Mouse (Mus musculus) MEL (cell line): ENCODE data around the gene Trim37. TPM values are rescaled to one million over a fixed set of nuclear protein-coding genes. Genes with fewer than 3 reads are reported as not detected.

Source experiments
- DNase-seq: peaks from one replicate; pipeline ENCODE4 v3.0.0; 2011; ENCODE audit warnings: low read depth, low spot score
- H3K27ac ChIP-seq: 2 replicates; pipeline ENCODE4 v1.5.1; 2012; ENCODE audit warnings: low read depth, mild to moderate bottlenecking, control low read depth, low read length, moderate library complexity; ENCODE audit not compliant: control insufficient read depth
- H3K27me3 ChIP-seq, 2 experiments: fragments of 150-350 bp in 1 of 2; sonication (generic) in 1 of 2; 2 replicates each; pipeline ENCODE4 v1.6.1; 2012; ENCODE audit warnings: low read length in 2 of 2, mild to moderate bottlenecking in 2 of 2, improper control_type of control experiment in 1 of 2, moderate library complexity in 1 of 2; ENCODE audit not compliant: insufficient read depth in 2 of 2, control insufficient read depth in 1 of 2
- H3K36me3 ChIP-seq, 2 experiments: 2 replicates each; pipeline ENCODE4 v1.6.1; 2012 to 2014; ENCODE audit warnings: low read length in 2 of 2, improper control_type of control experiment in 1 of 2, inconsistent platforms in 1 of 2, mild to moderate bottlenecking in 1 of 2; ENCODE audit not compliant: insufficient read depth in 2 of 2, control insufficient read depth in 1 of 2
- H3K4me1 ChIP-seq, 2 experiments: fragments of 150-350 bp in 1 of 2; sonication (generic) in 1 of 2; 2 replicates each; pipeline ENCODE4 v1.6.1; 2012; ENCODE audit warnings: low read length in 2 of 2, improper control_type of control experiment in 1 of 2, mild to moderate bottlenecking in 1 of 2; ENCODE audit not compliant: insufficient read depth in 2 of 2, control insufficient read depth in 1 of 2
- H3K4me3 ChIP-seq, 2 experiments: fragments of 150-350 bp in 1 of 2; sonication (generic) in 1 of 2; 2 replicates each; pipeline ENCODE4 v1.5.1; 2012; ENCODE audit warnings: low read depth in 2 of 2, low read length in 2 of 2, mild to moderate bottlenecking in 2 of 2, moderate library complexity in 2 of 2, control low read depth in 1 of 2, improper control_type of control experiment in 1 of 2; ENCODE audit not compliant: control insufficient read depth in 1 of 2, insufficient read depth in 1 of 2
- H3K79me2 ChIP-seq: 2 replicates; pipeline ENCODE4 v1.6.1; 2012; ENCODE audit warnings: mild to moderate bottlenecking, low read length, moderate library complexity; ENCODE audit not compliant: control insufficient read depth, poor library complexity, insufficient read depth
- H3K9ac ChIP-seq: 2 replicates; pipeline ENCODE4 v1.6.1; 2012; ENCODE audit warnings: low read depth, mild to moderate bottlenecking, control low read depth, low read length, moderate library complexity; ENCODE audit not compliant: control insufficient read depth, poor library complexity, severe bottlenecking
- H3K9me3 ChIP-seq: fragments of 150-350 bp; sonication (generic); replicated peaks from 2 replicates; pipeline ENCODE4 v1.6.1; 2012; ENCODE audit warnings: mild to moderate bottlenecking, low read length, improper control_type of control experiment, moderate library complexity; ENCODE audit not compliant: insufficient read depth
- CHD1 ChIP-seq: IDR thresholded peaks from 2 replicates; pipeline ENCODE4 v1.6.1; 2012; ENCODE audit warnings: low read depth, mild to moderate bottlenecking, inconsistent platforms, low read length, improper control_type of control experiment
- ELF1 ChIP-seq: IDR thresholded peaks from 2 replicates; pipeline ENCODE4 v1.6.1; 2014; ENCODE audit warnings: low read depth, mild to moderate bottlenecking, inconsistent platforms, low read length, improper control_type of control experiment, moderate library complexity
- ETS1 ChIP-seq: IDR thresholded peaks from 2 replicates; pipeline ENCODE4 v1.6.1; 2012; ENCODE audit warnings: low read depth, mild to moderate bottlenecking, inconsistent platforms, low read length, improper control_type of control experiment, moderate library complexity
- GABPA ChIP-seq: IDR thresholded peaks from 2 replicates; pipeline ENCODE4 v1.6.1; 2012; ENCODE audit warnings: low read depth, mild to moderate bottlenecking, inconsistent platforms, low read length, improper control_type of control experiment, moderate library complexity
- HCFC1 ChIP-seq: IDR thresholded peaks from 2 replicates; pipeline ENCODE4 v1.6.1; 2012; ENCODE audit warnings: low read depth, mild to moderate bottlenecking, inconsistent platforms, low read length, improper control_type of control experiment, moderate library complexity
- JUND ChIP-seq: IDR thresholded peaks from 2 replicates; pipeline ENCODE4 v1.6.1; 2011; ENCODE audit warnings: low read depth, mild to moderate bottlenecking, improper control_type of control experiment, low read length
- KAT2A ChIP-seq: conservative IDR thresholded peaks from 2 replicates; pipeline ENCODE4 v1.6.1; 2012; ENCODE audit warnings: low read depth, low read length, improper control_type of control experiment, inconsistent platforms
- MAFK ChIP-seq: IDR thresholded peaks from 2 replicates; pipeline ENCODE4 v1.6.1; 2011; ENCODE audit warnings: low read depth, mild to moderate bottlenecking, low read length, improper control_type of control experiment, borderline replicate concordance
- MAX ChIP-seq: IDR thresholded peaks from 2 replicates; pipeline ENCODE4 v1.6.1; 2011; ENCODE audit warnings: low read length, improper control_type of control experiment
- MEF2A ChIP-seq: IDR thresholded peaks from 2 replicates; pipeline ENCODE4 v1.6.1; 2014; ENCODE audit warnings: low read depth, mild to moderate bottlenecking, inconsistent platforms, low read length, improper control_type of control experiment; ENCODE audit not compliant: poor library complexity, insufficient replicate concordance, severe bottlenecking; ENCODE audit errors: extremely low read depth
- MYC ChIP-seq: IDR thresholded peaks from 2 replicates; pipeline ENCODE4 v1.6.1; 2011; ENCODE audit warnings: low read depth, mild to moderate bottlenecking, low read length, improper control_type of control experiment, moderate library complexity
- NELFE ChIP-seq: IDR thresholded peaks from 2 replicates; pipeline ENCODE4 v1.6.1; 2011; ENCODE audit warnings: low read depth, low read length, improper control_type of control experiment
- NRF1 ChIP-seq: IDR thresholded peaks from 2 replicates; pipeline ENCODE4 v1.6.1; 2014; ENCODE audit warnings: low read depth, mild to moderate bottlenecking, inconsistent platforms, low read length, improper control_type of control experiment, moderate library complexity; ENCODE audit not compliant: poor library complexity, insufficient read depth, severe bottlenecking
- POLR2AphosphoS2 ChIP-seq: IDR thresholded peaks from 2 replicates; pipeline ENCODE4 v1.6.1; 2011; ENCODE audit warnings: low read length, improper control_type of control experiment
- POLR2AphosphoS5 ChIP-seq: IDR thresholded peaks from 2 replicates; pipeline ENCODE4 v1.6.1; 2012; ENCODE audit warnings: low read depth, borderline replicate concordance, mild to moderate bottlenecking, inconsistent platforms, low read length, moderate library complexity, mixed read lengths
- RAD21 ChIP-seq: IDR thresholded peaks from 2 replicates; pipeline ENCODE4 v1.6.1; 2011; ENCODE audit warnings: mild to moderate bottlenecking, low read depth, low read length, improper control_type of control experiment
- RCOR1 ChIP-seq: IDR thresholded peaks from 2 replicates; pipeline ENCODE4 v1.6.1; 2012; ENCODE audit warnings: low read depth, mild to moderate bottlenecking, inconsistent platforms, low read length, improper control_type of control experiment
- SIN3A ChIP-seq: IDR thresholded peaks from 2 replicates; pipeline ENCODE4 v1.6.1; 2012; ENCODE audit warnings: low read length, improper control_type of control experiment, inconsistent platforms
- SMC3 ChIP-seq: IDR thresholded peaks from 2 replicates; pipeline ENCODE4 v1.6.1; 2011; ENCODE audit warnings: low read depth, low read length, improper control_type of control experiment
- TAL1 ChIP-seq: IDR thresholded peaks from 2 replicates; pipeline ENCODE4 v1.6.1; 2012; ENCODE audit warnings: mild to moderate bottlenecking, inconsistent platforms, low read length, moderate library complexity, mixed read lengths
- TBP ChIP-seq: IDR thresholded peaks from 2 replicates; pipeline ENCODE4 v1.8.0; 2011; ENCODE audit warnings: low read depth, low read length, improper control_type of control experiment
- TCF12 ChIP-seq: IDR thresholded peaks from 2 replicates; pipeline ENCODE4 v1.6.1; 2014; ENCODE audit warnings: low read depth, mild to moderate bottlenecking, inconsistent platforms, low read length, improper control_type of control experiment, moderate library complexity
- USF1 ChIP-seq: IDR thresholded peaks from 2 replicates; pipeline ENCODE4 v1.6.1; 2014; ENCODE audit warnings: low read depth, mild to moderate bottlenecking, inconsistent platforms, low read length, improper control_type of control experiment, moderate library complexity
- USF2 ChIP-seq, 2 experiments: IDR thresholded peaks; 2 replicates each; pipeline ENCODE4 v1.6.1; 2011 to 2012; ENCODE audit warnings: improper control_type of control experiment in 2 of 2, low read length in 2 of 2, borderline replicate concordance in 1 of 2, inconsistent platforms in 1 of 2, low read depth in 1 of 2, mild to moderate bottlenecking in 1 of 2; ENCODE audit not compliant: insufficient read depth in 1 of 2
- ZC3H11A ChIP-seq: IDR thresholded peaks from 2 replicates; pipeline ENCODE4 v1.6.1; 2012; ENCODE audit warnings: low read depth, mild to moderate bottlenecking, inconsistent platforms, low read length, improper control_type of control experiment
- ZNF384 ChIP-seq: IDR thresholded peaks from 2 replicates; pipeline ENCODE4 v1.6.1; 2012; ENCODE audit warnings: low read depth, mild to moderate bottlenecking, inconsistent platforms, low read length, improper control_type of control experiment
- polyA plus RNA-seq, 2 experiments: library from polyadenylated mRNA; stranded (reverse) in 1 of 2; unstranded in 1 of 2; fragments of >175 nt in 1 of 2; fragments of >200 nt in 1 of 2; gene quantifications; 2 replicates each; pipeline versions ENCODE4 v1.2.1 to v1.2.4; 2012; ENCODE audit warnings: low replicate concordance in 2 of 2, low read depth in 1 of 2; ENCODE audit not compliant: insufficient read length in 2 of 2, insufficient read depth in 1 of 2, missing spikeins in 1 of 2
- total RNA-seq: library from RNA; depleted of rRNA; stranded (reverse); fragments of 300-350 nt; gene quantifications from 2 replicates; pipeline ENCODE4 v1.2.3, GENCODE M21; 2012

Gene Trim37
- total and polyA plus RNA-seq, 3 experiments: 39.3 to 52.1 TPM; not detected in 1

GRCm38 (mm10) chr11:87240833-87241215 lies 113.9 kb downstream of the Trim37 start:
- Histone ChIP-seq H3K4me3 (no peak overlapping the region), H3K27me3 (no peaks in the 10 kb centered on the region), H3K79me2 (no peaks in the 10 kb centered on the region), H3K9ac (no peak overlapping the region), H3K4me1 (no peaks in the 10 kb centered on the region), H3K9me3 (no peaks in the 10 kb centered on the region), H3K27ac (no peak overlapping the region), H3K36me3 (no peaks in the 10 kb centered on the region; a peak in 1 of 4 replicates)
- DNase-seq: no peak
- TF ChIP-seq NRF1 (no peak), USF1 (no peak), HCFC1 (no peak), SMC3 (no peak), MYC (no peak), USF2 (IDR thresholded peaks at IDR 0.05; ENCODE audit: borderline replicate concordance in 1 of 2, insufficient read depth in 1 of 2, low read depth in 1 of 2, low read length in 2 of 2) (no peak), SIN3A (no peak), ELF1 (no peak), NELFE (no peak), JUND (no peak), MAFK (no peak)

- H3K79me2 ChIP-seq: no peaks in the 10 kb centered on the region
- no peaks in the 10 kb centered on the region for H3K27me3 ChIP-seq
- H3K36me3 ChIP-seq: no peaks in the 10 kb centered on the region; a peak in 1 of 4 replicates
- no peaks in the 10 kb centered on the region for H3K4me1 ChIP-seq
- no peak overlapping the region for H3K4me3 ChIP-seq
- TF ChIP-seq GABPA (no peak), ELF1 (no peak), RAD21 (no peak), POLR2AphosphoS2 (no peak), ZNF384 (no peak), TBP (no peak), RCOR1 (no peak), TAL1 (no peak), MAX (no peak), CHD1 (no peak), ZC3H11A (no peak), KAT2A (no peak), MEF2A (no peak), SMC3 (no peak), TCF12 (no peak), MAFK (no peak), USF1 (no peak), ETS1 (no peak), POLR2AphosphoS5 (no peak)
- TF ChIP-seq, all 39 proteins: peak for 0
- DNase-seq: no peak
- Histone ChIP-seq H3K9me3 (no peaks in the 10 kb centered on the region), H3K27ac (no peak overlapping the region), H3K9ac (no peak overlapping the region)
These were observed 114.4 kb downstream of the Trim37 start for GRCm38 (mm10) chr11:87241256-87241655.
